Mouse (Mus musculus): ENCODE results near the gene Sel1l. TPM values are rescaled to one million over a fixed set of nuclear protein-coding genes. Genes with fewer than 3 reads are reported as not detected.
A peak's percentile ranks its signal among the peaks of the same experiment; 100 is the strongest.

Sel1l gene
- polyA plus RNA-seq (2015; fragmentation: Nextera tagmentation; extraction: Ambion mirVana) = 92.4 and 94.8 TPM in 2 replicates

DNA sequence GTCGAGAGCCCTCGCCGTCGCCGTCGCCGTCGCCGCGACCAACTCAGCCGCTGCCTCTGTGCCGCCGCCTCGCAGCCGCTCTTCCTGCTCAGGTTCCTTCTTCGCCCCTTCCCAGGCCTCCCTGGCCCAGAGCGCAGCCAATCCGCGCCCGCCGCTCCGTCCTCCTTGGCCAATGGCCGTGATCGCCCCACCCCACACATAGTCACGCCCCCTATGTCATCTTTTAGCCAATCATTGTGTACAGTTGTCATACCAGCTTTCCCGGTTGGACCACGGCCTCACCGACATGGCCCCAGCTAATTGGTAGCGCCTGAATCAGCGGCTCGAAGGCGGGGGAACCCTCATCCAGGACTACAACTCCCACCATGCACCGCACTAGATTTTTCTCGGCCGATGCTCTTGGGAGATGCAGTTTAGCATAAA is at the start of gene Sel1l:
Gene Sel1l, minus strand, starts transcription at position 113 of the 423 bp plus-strand sequence.
- no peaks in the 10 kb centered on the region for H3K27me3 ChIP-seq (replicated peaks; ENCODE audit: control insufficient read depth, insufficient read depth, low read length)
- 0% methylated on average over 25 of the region's 35 CpGs for WGBS
- H3K4me2 ChIP-seq (ENCODE audit: low read length) = peak within 1 kb of the TSS; percentile 94
- ATAC-seq = peak; percentile 100
- H3K4me3 ChIP-seq (ENCODE audit: low read length) = peak within 1 kb of the TSS; percentile 97
- no peaks in the 10 kb centered on the region for H3K9me3 ChIP-seq (ENCODE audit: control insufficient read depth, low read length)
- no peaks in the 10 kb centered on the region for H3K36me3 ChIP-seq (ENCODE audit: control insufficient read depth, insufficient read depth, low read length)
- H3K4me1 ChIP-seq (ENCODE audit: control insufficient read depth, insufficient read depth, low read depth, low read length) = peaks cover 17% of the 10 kb centered on the region
- peak within 1 kb of the TSS; percentile 96 for H3K9ac ChIP-seq (ENCODE audit: low read depth, low read length)
- H3K27ac ChIP-seq (ENCODE audit: low read depth, low read length) = peak within 1 kb of the TSS; percentile 82

DNA sequence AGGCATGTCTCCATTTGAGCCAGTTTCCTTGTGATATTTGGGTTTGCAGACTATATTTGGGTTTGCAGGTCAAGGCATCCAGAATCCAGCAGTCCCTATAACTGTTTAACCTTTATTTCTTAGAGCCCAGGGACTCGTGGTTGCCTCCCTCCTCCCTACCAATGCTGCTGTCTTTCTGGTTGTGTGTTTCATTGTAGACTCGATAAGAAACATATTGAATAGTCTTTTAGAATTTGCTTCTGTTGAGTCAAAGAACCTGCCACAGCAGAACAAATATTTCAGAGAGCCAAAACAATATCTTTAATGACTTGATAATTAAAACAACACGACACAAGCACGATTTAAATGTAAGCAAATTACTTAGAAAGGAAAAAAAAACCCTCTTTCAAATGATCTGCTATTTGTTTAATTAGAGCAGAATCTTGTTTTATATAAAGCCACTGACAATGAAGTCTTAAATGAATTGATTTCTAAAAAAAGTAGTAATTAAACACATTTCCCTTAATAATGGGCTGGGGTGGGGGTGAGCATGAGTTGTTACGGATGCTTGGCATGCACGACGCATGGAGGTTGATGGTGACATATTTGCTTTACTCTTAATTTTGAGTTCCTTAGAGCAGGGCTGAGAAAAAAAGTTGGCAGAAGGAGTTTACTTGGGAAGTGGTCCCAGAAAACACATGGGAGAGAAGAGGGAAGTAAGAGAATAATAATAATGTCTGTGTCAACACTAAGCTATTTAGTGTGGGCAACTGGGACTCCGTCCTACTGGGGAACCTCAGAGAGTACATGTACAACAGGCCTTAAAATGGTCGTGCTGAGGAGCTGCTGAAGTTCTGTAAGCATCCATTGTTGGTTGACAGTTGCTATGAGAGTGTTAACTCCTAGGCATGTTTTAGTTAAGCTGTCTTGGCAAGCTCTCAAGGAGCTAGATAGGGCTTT is 43.9 kb upstream of the Sel1l start:
- no peak; the same call in 1 of the 2 replicates for ATAC-seq
- no peaks in the 10 kb centered on the region; the same call in 1 of the 2 replicates for H3K9me3 ChIP-seq (ENCODE audit: control insufficient read depth, low read length)
- no peak overlapping the region for H3K4me3 ChIP-seq (ENCODE audit: low read length)
- H3K27ac ChIP-seq (ENCODE audit: low read depth, low read length) = no peak overlapping the region
- 71% methylated on average over 9 of the region's 9 CpGs for WGBS
- H3K9ac ChIP-seq (ENCODE audit: low read depth, low read length) = no peak overlapping the region
- no peak overlapping the region for H3K4me2 ChIP-seq (ENCODE audit: low read length)
- no peaks in the 10 kb centered on the region for H3K36me3 ChIP-seq (ENCODE audit: control insufficient read depth, insufficient read depth, low read length)
- H3K27me3 ChIP-seq (replicated peaks; ENCODE audit: control insufficient read depth, insufficient read depth, low read length) = no peaks in the 10 kb centered on the region
- H3K4me1 ChIP-seq (ENCODE audit: control insufficient read depth, insufficient read depth, low read depth, low read length) = no peaks in the 10 kb centered on the region

DNA sequence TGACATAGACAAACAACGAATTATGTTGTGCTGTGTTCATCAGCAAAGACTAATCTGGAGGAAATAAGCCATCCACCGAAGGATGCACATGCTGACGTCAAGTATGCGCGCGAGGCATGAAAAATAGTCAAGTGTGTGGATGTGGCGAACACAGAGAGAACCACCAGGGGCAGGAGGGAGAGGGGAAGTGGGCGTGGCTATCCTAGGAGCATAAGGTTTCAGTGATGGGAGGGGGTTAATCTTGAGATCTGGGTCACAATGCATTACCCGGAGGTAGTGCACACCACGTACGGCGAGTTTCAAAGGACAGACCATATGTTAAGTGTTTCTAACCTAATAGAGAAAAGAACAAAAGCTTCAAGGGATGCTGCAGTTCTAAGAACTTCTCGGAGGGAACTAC is 31.5 kb upstream of the Sel1l start:
- Histone ChIP-seq H3K4me1 (ENCODE audit: control insufficient read depth, insufficient read depth, low read depth, low read length) (no peaks in the 10 kb centered on the region), H3K36me3 (ENCODE audit: control insufficient read depth, insufficient read depth, low read length) (no peaks in the 10 kb centered on the region), H3K9me3 (ENCODE audit: control insufficient read depth, low read length) (no peaks in the 10 kb centered on the region), H3K9ac (ENCODE audit: low read depth, low read length) (no peak overlapping the region), H3K27me3 (replicated peaks; ENCODE audit: control insufficient read depth, insufficient read depth, low read length) (no peaks in the 10 kb centered on the region), H3K27ac (ENCODE audit: low read depth, low read length) (no peak overlapping the region), H3K4me2 (ENCODE audit: low read length) (no peak overlapping the region), H3K4me3 (ENCODE audit: low read length) (no peak overlapping the region)
- ATAC-seq = no peak
- 79% methylated on average over 13 of the region's 13 CpGs for WGBS

DNA sequence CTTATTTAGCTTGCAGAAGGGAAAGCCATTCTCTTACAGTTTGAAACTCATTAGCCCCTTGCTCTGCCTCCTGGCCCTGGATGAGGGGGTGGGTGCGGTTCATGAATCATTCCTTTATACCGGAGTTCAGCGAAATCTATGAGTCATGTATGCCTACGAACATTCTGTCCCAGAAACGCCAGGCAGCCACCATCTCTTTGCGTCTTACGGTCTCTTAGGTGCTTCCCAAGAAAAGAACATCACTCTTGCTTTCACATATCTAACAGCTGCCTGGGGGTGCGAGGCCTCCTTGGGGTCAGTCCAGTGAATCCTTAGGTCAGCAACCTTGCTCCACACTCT is 29.9 kb upstream of the Sel1l start:
- ATAC-seq = no peak
- H3K4me3 ChIP-seq (ENCODE audit: low read length) = no peak overlapping the region
- H3K27me3 ChIP-seq (replicated peaks; ENCODE audit: control insufficient read depth, insufficient read depth, low read length) = no peaks in the 10 kb centered on the region
- no peak overlapping the region for H3K27ac ChIP-seq (ENCODE audit: low read depth, low read length)
- H3K9ac ChIP-seq (ENCODE audit: low read depth, low read length) = no peak overlapping the region
- no peaks in the 10 kb centered on the region for H3K9me3 ChIP-seq (ENCODE audit: control insufficient read depth, low read length)
- 68% methylated on average over 8 of the region's 8 CpGs for WGBS
- no peaks in the 10 kb centered on the region for H3K4me1 ChIP-seq (ENCODE audit: control insufficient read depth, insufficient read depth, low read depth, low read length)
- no peaks in the 10 kb centered on the region for H3K36me3 ChIP-seq (ENCODE audit: control insufficient read depth, insufficient read depth, low read length)
- H3K4me2 ChIP-seq (ENCODE audit: low read length) = no peak overlapping the region

DNA sequence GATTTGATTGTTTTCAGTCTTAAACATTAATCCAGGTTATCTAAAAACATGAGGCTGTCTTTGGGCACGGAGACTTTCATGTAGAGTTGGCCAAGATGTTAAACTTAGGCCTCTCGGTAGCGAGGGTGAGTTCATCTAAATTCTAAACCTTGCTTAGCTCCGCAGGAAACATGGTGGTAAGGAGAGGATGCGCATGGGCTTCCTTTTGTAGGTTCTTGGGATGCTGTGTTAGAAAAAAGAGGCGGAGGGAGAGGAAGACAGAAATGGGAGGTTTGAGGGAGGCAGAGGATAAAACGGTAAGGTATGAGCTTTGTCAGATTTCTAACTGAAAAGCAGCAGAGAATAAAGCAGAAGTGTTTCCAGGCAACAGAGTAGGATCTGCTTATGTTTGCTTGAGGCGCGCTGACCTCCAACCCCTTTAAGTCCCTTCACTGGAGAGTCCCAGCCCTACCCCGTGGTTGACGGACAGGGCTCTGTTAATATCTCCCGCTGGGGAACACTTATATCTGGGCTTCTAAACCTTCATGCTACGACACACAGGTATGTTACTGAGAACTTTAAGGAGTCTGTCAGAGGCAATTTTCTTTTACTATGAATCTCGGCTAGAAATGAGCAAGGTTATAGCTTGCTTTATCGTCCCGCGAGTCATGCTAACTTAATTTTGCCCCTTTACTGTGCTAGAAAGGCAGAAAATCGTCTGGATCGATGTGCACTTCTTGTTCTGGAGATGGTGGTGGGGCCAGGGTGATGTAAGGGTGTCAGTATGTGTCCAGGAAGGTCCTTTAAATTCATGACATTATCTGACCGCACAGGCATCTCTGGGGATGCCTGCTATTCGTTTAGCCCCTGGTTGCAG is 29.3 kb upstream of the Sel1l start:
- no peak overlapping the region for H3K27ac ChIP-seq (ENCODE audit: low read depth, low read length)
- no peaks in the 10 kb centered on the region for H3K27me3 ChIP-seq (replicated peaks; ENCODE audit: control insufficient read depth, insufficient read depth, low read length)
- no peak overlapping the region for H3K4me2 ChIP-seq (ENCODE audit: low read length)
- H3K9ac ChIP-seq (ENCODE audit: low read depth, low read length) = no peak overlapping the region
- 64% methylated on average over 21 of the region's 21 CpGs for WGBS
- no peaks in the 10 kb centered on the region for H3K36me3 ChIP-seq (ENCODE audit: control insufficient read depth, insufficient read depth, low read length)
- H3K9me3 ChIP-seq (ENCODE audit: control insufficient read depth, low read length) = no peaks in the 10 kb centered on the region
- ATAC-seq = peak; percentile 48
- H3K4me1 ChIP-seq (ENCODE audit: control insufficient read depth, insufficient read depth, low read depth, low read length) = no peaks in the 10 kb centered on the region
- H3K4me3 ChIP-seq (ENCODE audit: low read length) = no peak overlapping the region

DNA sequence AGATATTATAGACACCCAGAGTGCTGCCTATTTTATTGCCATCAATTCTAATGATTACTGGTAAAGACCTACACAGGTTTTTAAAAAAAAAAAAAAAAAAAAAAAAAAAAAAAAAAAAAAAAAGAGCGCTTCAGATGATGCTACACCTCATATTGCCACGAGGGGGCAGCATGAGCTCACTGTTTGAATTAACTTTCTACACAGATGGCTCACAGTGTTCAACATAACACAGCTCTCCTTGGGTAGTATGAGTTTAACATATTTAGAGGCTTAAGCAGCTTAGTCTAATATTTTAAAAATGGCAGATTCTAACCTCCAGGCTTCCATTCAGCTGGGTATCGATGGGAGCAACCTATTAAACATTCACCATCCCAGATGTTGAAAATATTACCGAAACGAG is 28.7 kb upstream of the Sel1l start:
- no peak overlapping the region for H3K4me2 ChIP-seq (ENCODE audit: low read length)
- no peak overlapping the region for H3K9ac ChIP-seq (ENCODE audit: low read depth, low read length)
- no peaks in the 10 kb centered on the region for H3K9me3 ChIP-seq (ENCODE audit: control insufficient read depth, low read length)
- no peak overlapping the region for H3K4me3 ChIP-seq (ENCODE audit: low read length)
- 40% methylated on average over 5 of the region's 5 CpGs for WGBS
- peak; percentile 76 for ATAC-seq
- H3K4me1 ChIP-seq (ENCODE audit: control insufficient read depth, insufficient read depth, low read depth, low read length) = no peaks in the 10 kb centered on the region
- H3K27me3 ChIP-seq (replicated peaks; ENCODE audit: control insufficient read depth, insufficient read depth, low read length) = no peaks in the 10 kb centered on the region
- H3K36me3 ChIP-seq (ENCODE audit: control insufficient read depth, insufficient read depth, low read length) = no peaks in the 10 kb centered on the region
- no peak overlapping the region for H3K27ac ChIP-seq (ENCODE audit: low read depth, low read length)

DNA sequence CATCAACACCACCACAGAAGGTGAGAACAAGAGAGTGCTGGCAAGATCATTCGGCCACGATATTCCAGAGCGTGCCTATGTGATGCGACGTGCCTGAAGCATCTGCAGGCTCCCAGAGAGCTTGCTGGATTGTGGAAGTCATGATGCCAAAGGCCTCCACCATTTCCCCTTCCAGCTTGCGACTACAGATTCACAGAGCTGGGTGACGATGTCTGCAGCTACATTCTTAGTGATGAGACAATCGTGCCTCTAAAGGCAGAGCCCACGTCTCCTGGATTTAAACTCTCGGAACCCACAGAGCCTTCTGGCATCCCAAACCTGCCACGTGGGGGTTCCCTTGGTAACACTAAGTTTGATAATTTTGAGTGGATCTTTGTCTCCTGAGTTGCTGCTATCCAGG is 21.7 kb upstream of the Sel1l start:
- ATAC-seq = no peak
- H3K27me3 ChIP-seq (replicated peaks; ENCODE audit: control insufficient read depth, insufficient read depth, low read length) = no peaks in the 10 kb centered on the region
- 93% methylated on average over 11 of the region's 11 CpGs for WGBS
- H3K4me3 ChIP-seq (ENCODE audit: low read length) = no peak overlapping the region
- no peaks in the 10 kb centered on the region for H3K9me3 ChIP-seq (ENCODE audit: control insufficient read depth, low read length)
- H3K27ac ChIP-seq (ENCODE audit: low read depth, low read length) = no peak overlapping the region
- H3K4me2 ChIP-seq (ENCODE audit: low read length) = no peak overlapping the region
- no peaks in the 10 kb centered on the region for H3K4me1 ChIP-seq (ENCODE audit: control insufficient read depth, insufficient read depth, low read depth, low read length)
- no peaks in the 10 kb centered on the region for H3K36me3 ChIP-seq (ENCODE audit: control insufficient read depth, insufficient read depth, low read length)
- H3K9ac ChIP-seq (ENCODE audit: low read depth, low read length) = no peak overlapping the region

DNA sequence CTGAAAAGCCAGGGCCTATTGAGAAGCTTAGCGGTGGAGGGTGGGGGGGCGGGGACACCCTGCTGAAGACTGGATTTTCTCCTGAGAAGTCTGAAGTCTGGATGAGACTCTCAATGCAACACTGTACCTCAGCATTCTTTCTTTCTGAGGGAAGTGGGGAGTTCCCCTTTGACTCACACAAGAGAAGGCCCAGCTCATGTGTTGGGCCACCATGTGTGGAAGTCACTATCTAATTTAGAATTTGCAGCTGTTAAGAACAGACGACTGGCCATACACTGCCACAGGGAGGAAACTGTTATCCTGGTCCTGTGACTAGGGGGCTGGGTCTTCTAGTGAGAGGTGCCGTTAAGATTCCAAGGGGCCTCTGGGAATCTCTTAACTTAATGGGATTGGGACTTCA is 20.4 kb upstream of the Sel1l start:
- H3K4me2 ChIP-seq (ENCODE audit: low read length) = no peak overlapping the region
- no peak for ATAC-seq
- no peaks in the 10 kb centered on the region for H3K9me3 ChIP-seq (ENCODE audit: control insufficient read depth, low read length)
- no peaks in the 10 kb centered on the region for H3K36me3 ChIP-seq (ENCODE audit: control insufficient read depth, insufficient read depth, low read length)
- H3K9ac ChIP-seq (ENCODE audit: low read depth, low read length) = no peak overlapping the region
- H3K27ac ChIP-seq (ENCODE audit: low read depth, low read length) = no peak overlapping the region
- WGBS = 66% methylated on average over 4 of the region's 4 CpGs
- no peak overlapping the region for H3K4me3 ChIP-seq (ENCODE audit: low read length)
- no peaks in the 10 kb centered on the region for H3K4me1 ChIP-seq (ENCODE audit: control insufficient read depth, insufficient read depth, low read depth, low read length)
- no peaks in the 10 kb centered on the region for H3K27me3 ChIP-seq (replicated peaks; ENCODE audit: control insufficient read depth, insufficient read depth, low read length)

DNA sequence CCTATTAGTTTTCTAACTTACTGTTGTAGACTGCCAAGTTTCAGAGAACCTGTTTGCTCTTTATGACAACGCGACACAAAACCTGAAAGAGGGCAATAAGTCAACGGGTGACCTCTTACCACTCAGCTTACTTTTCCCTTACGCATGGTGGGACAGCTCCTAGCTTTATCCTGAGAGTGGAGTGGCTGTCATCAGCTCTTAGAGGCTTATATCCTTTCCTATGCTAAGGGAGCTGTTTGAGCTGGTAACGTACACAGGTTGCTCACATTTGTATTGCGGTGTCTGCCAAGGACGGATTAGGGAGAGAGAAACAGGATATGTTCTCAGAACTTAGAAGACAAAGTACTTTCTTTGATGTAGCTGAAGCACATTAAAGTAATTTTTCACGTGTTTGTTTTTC is 5.4 kb upstream of the Sel1l start:
- Histone ChIP-seq H3K27me3 (replicated peaks; ENCODE audit: control insufficient read depth, insufficient read depth, low read length) (no peaks in the 10 kb centered on the region), H3K4me2 (ENCODE audit: low read length) (no peak overlapping the region), H3K27ac (ENCODE audit: low read depth, low read length) (no peak overlapping the region), H3K9me3 (ENCODE audit: control insufficient read depth, low read length) (no peaks in the 10 kb centered on the region), H3K4me3 (ENCODE audit: low read length) (no peak overlapping the region), H3K36me3 (ENCODE audit: control insufficient read depth, insufficient read depth, low read length) (no peaks in the 10 kb centered on the region), H3K9ac (ENCODE audit: low read depth, low read length) (no peak overlapping the region), H3K4me1 (ENCODE audit: control insufficient read depth, insufficient read depth, low read depth, low read length) (no peaks in the 10 kb centered on the region)
- WGBS = 78% methylated on average over 8 of the region's 8 CpGs
- no peak for ATAC-seq
